Mouse (Mus musculus) MEL (cell line): ENCODE results near the gene Hnf1a. TPM values are rescaled to one million over a fixed set of nuclear protein-coding genes. Genes with fewer than 3 reads are reported as not detected.

ENCODE experiments used
- DNase-seq: peaks from one replicate; pipeline ENCODE4 v3.0.0; 2011; ENCODE audit warnings: low read depth, low spot score
- H3K27ac ChIP-seq: 2 replicates; pipeline ENCODE4 v1.5.1; 2012; ENCODE audit warnings: low read depth, mild to moderate bottlenecking, control low read depth, low read length, moderate library complexity; ENCODE audit not compliant: control insufficient read depth
- H3K27me3 ChIP-seq, 2 experiments: fragments of 150-350 bp in 1 of 2; sonication (generic) in 1 of 2; 2 replicates each; pipeline ENCODE4 v1.6.1; 2012; ENCODE audit warnings: low read length in 2 of 2, mild to moderate bottlenecking in 2 of 2, improper control_type of control experiment in 1 of 2, moderate library complexity in 1 of 2; ENCODE audit not compliant: insufficient read depth in 2 of 2, control insufficient read depth in 1 of 2
- H3K36me3 ChIP-seq, 2 experiments: 2 replicates each; pipeline ENCODE4 v1.6.1; 2012 to 2014; ENCODE audit warnings: low read length in 2 of 2, improper control_type of control experiment in 1 of 2, inconsistent platforms in 1 of 2, mild to moderate bottlenecking in 1 of 2; ENCODE audit not compliant: insufficient read depth in 2 of 2, control insufficient read depth in 1 of 2
- H3K4me1 ChIP-seq, 2 experiments: fragments of 150-350 bp in 1 of 2; sonication (generic) in 1 of 2; 2 replicates each; pipeline ENCODE4 v1.6.1; 2012; ENCODE audit warnings: low read length in 2 of 2, improper control_type of control experiment in 1 of 2, mild to moderate bottlenecking in 1 of 2; ENCODE audit not compliant: insufficient read depth in 2 of 2, control insufficient read depth in 1 of 2
- H3K4me3 ChIP-seq, 2 experiments: fragments of 150-350 bp in 1 of 2; sonication (generic) in 1 of 2; 2 replicates each; pipeline ENCODE4 v1.5.1; 2012; ENCODE audit warnings: low read depth in 2 of 2, low read length in 2 of 2, mild to moderate bottlenecking in 2 of 2, moderate library complexity in 2 of 2, control low read depth in 1 of 2, improper control_type of control experiment in 1 of 2; ENCODE audit not compliant: control insufficient read depth in 1 of 2, insufficient read depth in 1 of 2
- H3K79me2 ChIP-seq: 2 replicates; pipeline ENCODE4 v1.6.1; 2012; ENCODE audit warnings: mild to moderate bottlenecking, low read length, moderate library complexity; ENCODE audit not compliant: control insufficient read depth, poor library complexity, insufficient read depth
- H3K9ac ChIP-seq: 2 replicates; pipeline ENCODE4 v1.6.1; 2012; ENCODE audit warnings: low read depth, mild to moderate bottlenecking, control low read depth, low read length, moderate library complexity; ENCODE audit not compliant: control insufficient read depth, poor library complexity, severe bottlenecking
- H3K9me3 ChIP-seq: fragments of 150-350 bp; sonication (generic); replicated peaks from 2 replicates; pipeline ENCODE4 v1.6.1; 2012; ENCODE audit warnings: mild to moderate bottlenecking, low read length, improper control_type of control experiment, moderate library complexity; ENCODE audit not compliant: insufficient read depth
- BHLHE40 ChIP-seq: IDR thresholded peaks from 2 replicates; pipeline ENCODE4 v1.6.1; 2012; ENCODE audit warnings: low read depth, mild to moderate bottlenecking, inconsistent platforms, low read length, improper control_type of control experiment, borderline replicate concordance
- CHD1 ChIP-seq: IDR thresholded peaks from 2 replicates; pipeline ENCODE4 v1.6.1; 2012; ENCODE audit warnings: low read depth, mild to moderate bottlenecking, inconsistent platforms, low read length, improper control_type of control experiment
- CTCF ChIP-seq, 3 experiments: IDR thresholded peaks in 2 of 3; conservative IDR thresholded peaks in 1 of 3; 2 replicates each; pipeline ENCODE4 v1.5.1; 2011 to 2012; ENCODE audit warnings: low read length in 3 of 3, low read depth in 2 of 3, mild to moderate bottlenecking in 2 of 3, improper control_type of control experiment in 1 of 3, inconsistent platforms in 1 of 3, mixed read lengths in 1 of 3, moderate library complexity in 1 of 3; ENCODE audit not compliant: control insufficient read depth in 1 of 3, insufficient read depth in 1 of 3, poor library complexity in 1 of 3, severe bottlenecking in 1 of 3
- E2F4 ChIP-seq: IDR thresholded peaks from 2 replicates; pipeline ENCODE4 v1.6.1; 2011; ENCODE audit warnings: low read depth, low read length, improper control_type of control experiment, borderline replicate concordance
- ELF1 ChIP-seq: IDR thresholded peaks from 2 replicates; pipeline ENCODE4 v1.6.1; 2014; ENCODE audit warnings: low read depth, mild to moderate bottlenecking, inconsistent platforms, low read length, improper control_type of control experiment, moderate library complexity
- EP300 ChIP-seq, 2 experiments: IDR thresholded peaks; 2 replicates each; pipeline ENCODE4 v1.6.1; 2011; ENCODE audit warnings: improper control_type of control experiment in 2 of 2, low read length in 2 of 2, low read depth in 1 of 2, mild to moderate bottlenecking in 1 of 2
- ETS1 ChIP-seq: IDR thresholded peaks from 2 replicates; pipeline ENCODE4 v1.6.1; 2012; ENCODE audit warnings: low read depth, mild to moderate bottlenecking, inconsistent platforms, low read length, improper control_type of control experiment, moderate library complexity
- GABPA ChIP-seq: IDR thresholded peaks from 2 replicates; pipeline ENCODE4 v1.6.1; 2012; ENCODE audit warnings: low read depth, mild to moderate bottlenecking, inconsistent platforms, low read length, improper control_type of control experiment, moderate library complexity
- GATA1 ChIP-seq: IDR thresholded peaks from 2 replicates; pipeline ENCODE4 v1.6.1; 2011; ENCODE audit warnings: low read depth, low read length, improper control_type of control experiment
- JUND ChIP-seq: IDR thresholded peaks from 2 replicates; pipeline ENCODE4 v1.6.1; 2011; ENCODE audit warnings: low read depth, mild to moderate bottlenecking, improper control_type of control experiment, low read length
- KAT2A ChIP-seq: conservative IDR thresholded peaks from 2 replicates; pipeline ENCODE4 v1.6.1; 2012; ENCODE audit warnings: low read depth, low read length, improper control_type of control experiment, inconsistent platforms
- MAX ChIP-seq: IDR thresholded peaks from 2 replicates; pipeline ENCODE4 v1.6.1; 2011; ENCODE audit warnings: low read length, improper control_type of control experiment
- MAZ ChIP-seq: IDR thresholded peaks from 2 replicates; pipeline ENCODE4 v1.6.1; 2012; ENCODE audit warnings: low read depth, mild to moderate bottlenecking, inconsistent platforms, low read length, improper control_type of control experiment
- MXI1 ChIP-seq: IDR thresholded peaks from 2 replicates; pipeline ENCODE4 v1.6.1; 2011; ENCODE audit warnings: mild to moderate bottlenecking, low read depth, low read length, improper control_type of control experiment
- MYC ChIP-seq: IDR thresholded peaks from 2 replicates; pipeline ENCODE4 v1.6.1; 2011; ENCODE audit warnings: low read depth, mild to moderate bottlenecking, low read length, improper control_type of control experiment, moderate library complexity
- NELFE ChIP-seq: IDR thresholded peaks from 2 replicates; pipeline ENCODE4 v1.6.1; 2011; ENCODE audit warnings: low read depth, low read length, improper control_type of control experiment
- NRF1 ChIP-seq: IDR thresholded peaks from 2 replicates; pipeline ENCODE4 v1.6.1; 2014; ENCODE audit warnings: low read depth, mild to moderate bottlenecking, inconsistent platforms, low read length, improper control_type of control experiment, moderate library complexity; ENCODE audit not compliant: poor library complexity, insufficient read depth, severe bottlenecking
- POLR2AphosphoS2 ChIP-seq: IDR thresholded peaks from 2 replicates; pipeline ENCODE4 v1.6.1; 2011; ENCODE audit warnings: low read length, improper control_type of control experiment
- POLR2AphosphoS5 ChIP-seq: IDR thresholded peaks from 2 replicates; pipeline ENCODE4 v1.6.1; 2012; ENCODE audit warnings: low read depth, borderline replicate concordance, mild to moderate bottlenecking, inconsistent platforms, low read length, moderate library complexity, mixed read lengths
- RAD21 ChIP-seq: IDR thresholded peaks from 2 replicates; pipeline ENCODE4 v1.6.1; 2011; ENCODE audit warnings: mild to moderate bottlenecking, low read depth, low read length, improper control_type of control experiment
- RCOR1 ChIP-seq: IDR thresholded peaks from 2 replicates; pipeline ENCODE4 v1.6.1; 2012; ENCODE audit warnings: low read depth, mild to moderate bottlenecking, inconsistent platforms, low read length, improper control_type of control experiment
- SIN3A ChIP-seq: IDR thresholded peaks from 2 replicates; pipeline ENCODE4 v1.6.1; 2012; ENCODE audit warnings: low read length, improper control_type of control experiment, inconsistent platforms
- SMC3 ChIP-seq: IDR thresholded peaks from 2 replicates; pipeline ENCODE4 v1.6.1; 2011; ENCODE audit warnings: low read depth, low read length, improper control_type of control experiment
- TBP ChIP-seq: IDR thresholded peaks from 2 replicates; pipeline ENCODE4 v1.8.0; 2011; ENCODE audit warnings: low read depth, low read length, improper control_type of control experiment
- UBTF ChIP-seq: IDR thresholded peaks from 2 replicates; pipeline ENCODE4 v1.6.1; 2012; ENCODE audit warnings: low read depth, mild to moderate bottlenecking, inconsistent platforms, low read length, improper control_type of control experiment, moderate library complexity, borderline replicate concordance; ENCODE audit not compliant: insufficient read depth
- USF1 ChIP-seq: IDR thresholded peaks from 2 replicates; pipeline ENCODE4 v1.6.1; 2014; ENCODE audit warnings: low read depth, mild to moderate bottlenecking, inconsistent platforms, low read length, improper control_type of control experiment, moderate library complexity
- USF2 ChIP-seq, 2 experiments: IDR thresholded peaks; 2 replicates each; pipeline ENCODE4 v1.6.1; 2011 to 2012; ENCODE audit warnings: improper control_type of control experiment in 2 of 2, low read length in 2 of 2, borderline replicate concordance in 1 of 2, inconsistent platforms in 1 of 2, low read depth in 1 of 2, mild to moderate bottlenecking in 1 of 2; ENCODE audit not compliant: insufficient read depth in 1 of 2
- ZC3H11A ChIP-seq: IDR thresholded peaks from 2 replicates; pipeline ENCODE4 v1.6.1; 2012; ENCODE audit warnings: low read depth, mild to moderate bottlenecking, inconsistent platforms, low read length, improper control_type of control experiment
- ZKSCAN1 ChIP-seq: IDR thresholded peaks from 2 replicates; pipeline ENCODE4 v1.6.1; 2012; ENCODE audit warnings: low read depth, mild to moderate bottlenecking, inconsistent platforms, low read length, improper control_type of control experiment, moderate library complexity
- ZNF384 ChIP-seq: IDR thresholded peaks from 2 replicates; pipeline ENCODE4 v1.6.1; 2012; ENCODE audit warnings: low read depth, mild to moderate bottlenecking, inconsistent platforms, low read length, improper control_type of control experiment
- polyA plus RNA-seq, 2 experiments: library from polyadenylated mRNA; stranded (reverse) in 1 of 2; unstranded in 1 of 2; fragments of >175 nt in 1 of 2; fragments of >200 nt in 1 of 2; gene quantifications; 2 replicates each; pipeline versions ENCODE4 v1.2.1 to v1.2.4; 2012; ENCODE audit warnings: low replicate concordance in 2 of 2, low read depth in 1 of 2; ENCODE audit not compliant: insufficient read length in 2 of 2, insufficient read depth in 1 of 2, missing spikeins in 1 of 2
- total RNA-seq: library from RNA; depleted of rRNA; stranded (reverse); fragments of 300-350 nt; gene quantifications from 2 replicates; pipeline ENCODE4 v1.2.3, GENCODE M21; 2012

Hnf1a gene
- total and polyA plus RNA-seq, 3 experiments, result 0.08 to 0.28 TPM; not detected in 1

GRCm38 (mm10) chr5:114922366-114922731 lies 48.5 kb downstream of the Hnf1a start (continued):
- TF ChIP-seq E2F4 (no peak), USF1 (no peak), GABPA (no peak), ZKSCAN1 (no peak; the same call in 1 of the 2 replicates), CHD1 (peak; percentile 92), EP300 (IDR thresholded peaks at IDR 0.05; ENCODE audit: low read depth in 1 of 2, low read length in 2 of 2) (peak in 1 of 2 experiments; percentile 2; a peak in 1 of 4 replicates), JUND (no peak), CTCF (IDR thresholded peaks at IDR 0.05 in 2 of 3, conservative IDR thresholded peaks at IDR 0.05 in 1 of 3; ENCODE audit: control insufficient read depth in 1 of 3, insufficient read depth in 1 of 3, low read depth in 2 of 3, low read length in 3 of 3, poor library complexity in 1 of 3, severe bottlenecking in 1 of 3) (no peak), SIN3A (0 out of 2 replicates have a peak, but pooled peaks have one; percentile 47), ELF1 (no peak), MAX (peak; percentile 29; the same call in 1 of the 2 replicates), RAD21 (no peak), POLR2AphosphoS5 (no peak), ZC3H11A (no peak), TBP (no peak), NELFE (no peak), KAT2A (no peak)

DNA sequence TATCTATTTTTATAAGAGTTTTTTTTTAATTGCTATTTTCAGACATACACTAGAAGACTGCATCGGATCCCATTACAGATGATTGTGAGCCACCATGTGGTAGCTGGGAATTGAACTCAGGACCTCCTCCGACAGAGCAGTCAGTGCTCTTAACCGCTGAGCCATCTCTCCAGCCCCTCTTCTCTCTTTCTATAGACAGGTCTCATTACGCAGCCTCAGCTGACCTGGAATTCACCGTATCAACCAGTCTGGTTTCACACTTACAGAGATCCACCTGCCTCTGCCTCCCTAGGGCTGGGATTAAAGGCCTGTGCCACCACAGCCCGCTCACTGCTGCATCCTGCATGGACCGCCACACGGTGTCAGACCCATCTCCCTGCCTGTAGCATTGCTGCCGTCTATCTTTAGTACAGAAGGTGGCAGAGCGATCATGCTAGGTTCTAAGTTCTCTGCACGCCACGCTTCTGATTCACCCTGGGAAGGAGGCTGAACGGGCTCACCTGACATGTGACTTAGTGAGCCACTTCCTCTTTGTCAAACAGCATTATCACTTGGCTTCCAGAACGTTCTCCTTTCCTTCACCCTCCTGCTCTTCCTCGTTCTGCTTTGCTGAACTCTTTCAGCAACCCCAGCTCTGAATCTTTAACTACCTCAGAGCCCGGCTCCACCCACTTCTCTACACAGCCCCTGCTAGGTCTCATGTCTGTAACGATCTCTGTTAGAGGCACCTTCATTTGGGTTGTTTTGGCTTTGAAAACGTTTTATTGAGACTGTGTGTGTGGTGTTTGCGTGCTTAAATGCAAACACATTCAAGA lies 49.1 kb downstream of the Hnf1a start:
- peak overlapping the region; percentile 78 for H3K9ac ChIP-seq
- H3K79me2 ChIP-seq, result peaks cover 3% of the 10 kb centered on the region; the same call in 1 of the 2 replicates
- H3K4me1 ChIP-seq, result peaks cover 5 to 43% of the 10 kb centered on the region in 2 experiments
- DNase-seq, result peak; percentile 97
- H3K4me3 ChIP-seq, result peak overlapping the region; percentile 50 to 74
- peaks cover 0 to 25% of the 10 kb centered on the region in 2 experiments; a peak in 2 of 4 replicates for H3K36me3 ChIP-seq
- no peaks in the 10 kb centered on the region for H3K9me3 ChIP-seq
- H3K27ac ChIP-seq, result peak overlapping the region; percentile 98
- H3K27me3 ChIP-seq, result no peaks in the 10 kb centered on the region
- TF ChIP-seq POLR2AphosphoS2 (peak; percentile 73), MAX (peak; percentile 96), NRF1 (no peak), MAZ (no peak), ETS1 (peak; percentile 79), GABPA (no peak), SMC3 (peak; percentile 31), UBTF (0 out of 2 replicates have a peak, but pooled peaks have one; percentile 83), E2F4 (no peak), MYC (peak; percentile 97), JUND (no peak), ZC3H11A (0 out of 2 replicates have a peak, but pooled peaks have one; percentile 4), ZKSCAN1 (no peak), CHD1 (no peak), GATA1 (peak; percentile 62), BHLHE40 (peak; percentile 87), RCOR1 (peak; percentile 17; the same call in 1 of the 2 replicates), USF2 (IDR thresholded peaks at IDR 0.05; ENCODE audit: borderline replicate concordance in 1 of 2, insufficient read depth in 1 of 2, low read depth in 1 of 2, low read length in 2 of 2) (peak in 1 of 2 experiments; percentile 58; a peak in 1 of 4 replicates), CTCF (IDR thresholded peaks at IDR 0.05 in 2 of 3, conservative IDR thresholded peaks at IDR 0.05 in 1 of 3; ENCODE audit: control insufficient read depth in 1 of 3, insufficient read depth in 1 of 3, low read depth in 2 of 3, low read length in 3 of 3, poor library complexity in 1 of 3, severe bottlenecking in 1 of 3) (peak in 2 of 3 experiments; percentile 25 to 44; a peak in 3 of 6 replicates), USF1 (peak; percentile 90), MXI1 (peak; percentile 91), EP300 (IDR thresholded peaks at IDR 0.05; ENCODE audit: low read depth in 1 of 2, low read length in 2 of 2) (peak; percentile 63 to 79; a peak in 3 of 4 replicates), NELFE (peak; percentile 64), ZNF384 (0 out of 2 replicates have a peak, but pooled peaks have one; percentile 1), TBP (peak; percentile 95)
